Mouse (Mus musculus) 3134 (cell line): ENCODE data around the gene Steap4.
"Not testable (repeated sequence)": the region's sequence is repeated elsewhere in the genome, so short reads cannot be mapped to it uniquely, and the experiment has no call there.

Experiments
- DNase-seq: peaks from one replicate; pipeline ENCODE4 v3.0.0-alpha.2; 2011; ENCODE audit warnings: low spot score; ENCODE audit not compliant: insufficient read length; ENCODE audit errors: extremely low read depth

Steap4 gene

DNA sequence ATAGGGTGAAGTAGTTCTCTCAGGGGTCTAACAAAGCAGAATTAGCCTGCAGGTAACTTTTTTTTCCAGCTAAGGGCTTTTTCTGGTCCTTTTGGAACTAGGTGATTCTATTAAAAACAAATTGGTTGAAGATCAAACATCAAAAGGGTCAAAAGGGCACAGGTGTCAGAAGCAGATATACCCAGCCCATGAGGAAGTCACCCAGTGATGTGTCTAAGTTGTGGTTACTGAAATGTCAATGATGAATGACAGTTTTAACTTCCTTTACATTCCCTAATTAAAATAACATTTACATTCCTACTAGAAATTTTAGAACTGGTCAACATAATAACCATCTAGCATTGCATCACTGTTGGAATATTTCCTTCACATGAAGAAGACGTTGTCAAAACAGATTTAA is 27.7 kb downstream of the Steap4 start:
- no peak for DNase-seq

GRCm38 (mm10) chr5:7988415-7988814 is 28.2 kb downstream of the Steap4 start:
- DNase-seq, result no peak

DNA sequence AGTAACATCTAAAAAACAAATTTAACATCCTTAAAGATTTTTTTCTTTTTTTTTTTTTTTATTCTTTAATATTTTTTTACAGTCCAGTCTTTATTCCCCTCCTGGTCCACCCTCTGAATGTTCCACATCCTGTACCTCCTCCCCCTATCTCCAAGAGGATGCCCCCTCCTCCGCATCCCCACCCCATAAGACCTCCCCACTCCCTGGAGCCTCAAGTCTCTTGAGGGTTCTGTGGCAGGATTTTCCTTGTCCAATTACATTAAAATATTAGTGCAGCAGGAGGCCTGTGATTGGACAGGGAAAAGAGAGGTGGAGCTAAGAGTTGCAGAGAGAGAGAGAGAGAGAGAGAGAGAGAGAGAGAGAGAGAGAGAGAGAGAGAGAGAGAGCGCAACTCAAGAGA is 31.4 kb downstream of the Steap4 start:
- not testable (repeated sequence) for DNase-seq

GRCm38 (mm10) chr5:7993766-7994165 is 33.5 kb downstream of the Steap4 start:
- DNase-seq, result no peak

DNA sequence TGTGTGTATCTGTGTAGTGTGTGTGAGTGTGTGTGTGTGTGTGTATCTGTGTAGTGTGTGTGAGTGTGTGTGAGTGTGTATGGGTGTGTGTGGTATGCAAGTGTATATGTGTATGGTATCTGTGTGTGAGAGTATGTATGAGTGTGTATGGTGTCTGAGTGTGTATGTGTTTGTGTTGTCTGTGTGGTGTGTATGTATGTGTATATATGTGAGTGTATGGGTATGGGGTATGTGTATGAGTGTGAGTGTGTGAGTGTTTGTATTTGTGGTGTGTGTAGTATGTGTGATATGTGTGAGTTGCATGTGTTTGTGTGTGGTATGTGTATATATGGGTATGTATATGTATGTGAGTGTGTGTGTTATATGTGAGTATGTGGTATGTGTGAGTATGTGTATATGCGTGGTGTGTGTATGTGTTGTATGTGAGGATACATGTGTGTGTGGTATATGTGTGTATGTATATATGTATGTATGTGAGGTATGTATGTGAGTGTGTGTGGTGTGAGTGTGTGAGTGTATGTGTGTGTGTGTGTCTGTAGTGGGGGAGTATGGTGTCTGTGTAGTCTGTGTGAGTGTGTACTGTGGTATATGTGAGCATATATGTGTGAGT is 35.1 kb downstream of the Steap4 start:
- no peak for DNase-seq

- no peak for DNase-seq
Measured at GRCm38 (mm10) chr5:7996401-7997044, 36.3 kb downstream of the Steap4 start.

GRCm38 (mm10) chr5:7997086-7997485 is 36.8 kb downstream of the Steap4 start:
- DNase-seq, result no peak

DNA sequence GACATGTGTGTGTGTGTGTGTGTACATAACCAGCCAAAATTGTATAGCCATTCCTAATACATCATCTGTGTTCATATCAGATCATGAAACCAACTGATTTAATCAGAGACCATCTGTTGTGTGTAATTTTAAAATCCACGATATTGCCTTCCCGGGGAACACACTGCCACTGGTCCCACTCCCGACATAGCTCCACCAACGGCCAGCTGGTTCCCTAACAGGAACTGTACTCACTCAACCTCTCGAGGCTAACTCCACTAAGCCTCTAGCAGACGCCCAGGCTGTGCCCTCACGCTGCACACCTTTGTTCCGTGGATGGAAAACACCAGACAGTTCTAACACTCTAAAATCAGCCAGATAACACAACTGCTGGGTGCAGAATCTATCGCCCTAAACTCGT is 40.2 kb downstream of the Steap4 start:
- DNase-seq, result no peak

DNA sequence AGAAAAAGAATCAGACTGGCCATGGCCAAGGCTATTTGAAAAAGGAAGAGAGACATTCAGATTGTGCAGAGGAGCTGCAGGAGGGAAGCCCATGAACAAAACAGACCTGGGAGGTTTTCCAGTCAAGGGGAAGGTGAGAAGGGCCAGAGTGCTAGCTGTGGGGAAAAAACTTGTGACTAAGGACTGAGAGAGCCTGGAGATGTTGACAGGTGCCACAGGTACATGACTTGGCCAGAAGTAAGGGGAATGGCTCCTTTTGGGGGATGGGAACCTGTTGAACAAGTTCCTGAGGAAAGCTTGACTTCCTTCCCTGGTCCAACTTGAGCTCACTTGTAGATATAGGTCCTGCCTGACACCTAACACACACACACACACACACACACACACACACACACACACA is 42.6 kb downstream of the Steap4 start:
- no peak for DNase-seq

- DNase-seq, result no peak
Measured at GRCm38 (mm10) chr5:8013276-8013675, 53.0 kb downstream of the Steap4 start.
